Mouse (Mus musculus) G1E (cell line): ENCODE data around the gene Sumo2.

Source experiments
- CTCF ChIP-seq: IDR thresholded peaks from 2 replicates; pipeline ENCODE4 v1.5.1; 2012; ENCODE audit warnings: low read depth, low read length, inconsistent platforms, mixed read lengths
- GATA1 ChIP-seq: IDR thresholded peaks from 2 replicates; pipeline ENCODE4 v1.6.1; 2012; ENCODE audit warnings: borderline replicate concordance, low read length, inconsistent platforms, mixed read lengths

DNA sequence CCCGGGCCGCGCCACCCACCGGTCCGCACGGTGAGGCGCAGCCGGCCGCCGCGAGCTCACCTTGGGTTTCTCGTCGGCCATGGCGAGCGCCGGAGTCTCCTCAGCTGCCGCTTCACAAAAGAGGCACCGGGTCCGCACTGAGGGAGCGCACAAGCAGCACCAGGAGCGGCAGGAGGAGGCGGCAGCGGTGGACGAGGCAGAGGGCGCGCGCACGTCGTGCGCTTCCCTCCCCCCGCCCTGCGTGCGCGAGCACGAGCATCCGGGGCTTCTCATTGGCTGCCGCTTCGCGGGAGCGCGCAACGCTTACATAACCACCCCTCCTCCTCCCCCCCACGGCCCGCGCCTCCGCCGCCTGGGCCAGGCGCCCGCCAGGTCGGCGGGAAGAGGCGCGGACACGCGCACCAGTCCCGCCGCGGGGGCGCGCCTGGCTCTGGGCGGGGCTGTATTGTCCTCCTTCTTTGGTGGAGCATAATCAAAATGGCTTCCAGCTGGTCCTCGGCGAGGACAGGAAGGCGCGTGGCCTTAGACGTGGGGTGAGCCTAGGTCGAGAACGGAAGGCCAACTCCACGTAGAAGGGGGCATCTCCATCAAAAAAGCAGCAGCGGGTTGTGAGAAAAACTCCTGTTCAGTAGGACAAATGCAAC, at the start of gene Sumo2:
- no peak for TF ChIP-seq GATA1
- TF ChIP-seq CTCF, result no peak
